Mouse (Mus musculus) stomach, postnatal 0 days (tissue): ENCODE results near the gene Pold4.

Experiments
- CTCF ChIP-seq: IDR thresholded peaks from 2 replicates; pipeline ENCODE4 v1.5.1; 2016; ENCODE audit warnings: antibody characterized with exemption, low read depth, mild to moderate bottlenecking, moderate library complexity
- EP300 ChIP-seq: optimal IDR thresholded peaks from 2 replicates; pipeline ENCODE3; 2016; ENCODE audit warnings: antibody characterized with exemption

DNA sequence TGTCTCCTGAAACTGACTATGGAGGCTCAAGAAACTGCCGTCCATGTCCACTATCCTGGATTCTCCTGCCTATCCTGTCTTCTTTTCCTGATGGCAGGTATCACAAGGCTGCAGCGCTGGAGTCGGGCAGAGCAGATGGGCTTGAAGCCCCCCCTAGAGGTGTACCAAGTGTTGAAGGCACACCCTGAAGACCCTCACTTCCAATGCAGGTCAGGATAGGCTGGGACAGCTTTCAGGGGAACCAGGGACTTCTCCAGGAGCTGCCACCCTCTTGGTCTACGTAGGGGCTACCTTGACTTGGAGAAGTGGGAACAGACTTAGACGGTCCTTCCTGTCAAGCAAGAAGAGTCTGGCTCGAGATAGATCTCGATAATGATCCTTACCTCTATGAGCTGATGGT is 952 bp downstream of the Pold4 start:
- TF ChIP-seq CTCF (no peak), EP300 (no peak)
